In genomic region chr4:120749601-120750000, GRCm38 (mm10) we compare ENCODE assay signal across 27 mouse cellular contexts. TPM values are rescaled to one million over a fixed set of nuclear protein-coding genes. Genes with fewer than 3 reads are reported as not detected.
"Had no signal": no experiment of that assay in that cellular context is flagged by ENCODE, and none has a peak within 500 bp of the region (broad histone marks: within the 10 kb centered on the region; RNA-seq: fewer than 3 reads in every experiment).

No protein-coding gene starts in this region.

- H3K9ac ChIP-seq: heart, embryonic 13.5 days; heart, embryonic 15.5 days; hindbrain, embryonic 13.5 days; hindbrain, embryonic 15.5 days; kidney, embryonic 15.5 days; limb, embryonic 12.5 days had no signal

- H3K4me2 ChIP-seq: heart, embryonic 11.5 days; heart, embryonic 13.5 days; heart, embryonic 15.5 days; hindbrain, embryonic 13.5 days; hindbrain, embryonic 15.5 days; kidney, embryonic 15.5 days; limb, embryonic 12.5 days had no signal

- ATAC-seq: forebrain, embryonic 16.5 days; hindbrain, postnatal 0 days; intestine, embryonic 16.5 days had no signal

- H3K9me3 ChIP-seq: heart, embryonic 13.5 days; heart, embryonic 15.5 days; hindbrain, embryonic 13.5 days; hindbrain, embryonic 15.5 days; kidney, embryonic 15.5 days; limb, embryonic 12.5 days had no signal

- DNase-seq: gastrocnemius, adult 2 months; gastrocnemius, postnatal 10 days; gastrocnemius, postnatal 25 days; heart, adult 18-20 months; heart, postnatal 14 days; heart, postnatal 36 days; kidney, adult 11 months; kidney, adult 2 months; kidney, adult 9 months; kidney, postnatal 14 days; kidney, postnatal 36 days; layer of hippocampus, adult 9-11 months; layer of hippocampus, postnatal 36 days; left cerebral cortex, postnatal 4 days; liver had no signal

- H3K36me3 ChIP-seq: heart, embryonic 13.5 days; heart, embryonic 15.5 days; hindbrain, embryonic 15.5 days; kidney, embryonic 15.5 days; limb, embryonic 12.5 days had no signal

- H3K27ac ChIP-seq: gastrocnemius, adult 2 months; heart, embryonic 13.5 days; heart, embryonic 15.5 days; hindbrain, embryonic 13.5 days; hindbrain, embryonic 15.5 days; hindbrain, postnatal 0 days; kidney, embryonic 15.5 days; kidney, postnatal 0 days; limb, embryonic 12.5 days had no signal

- H3K4me3 ChIP-seq: gastrocnemius, adult 2 months; heart, embryonic 13.5 days; heart, embryonic 15.5 days; hindbrain, embryonic 13.5 days; hindbrain, embryonic 15.5 days; kidney, embryonic 15.5 days; limb, embryonic 12.5 days had no signal

RNA-seq across cellular contexts. Expression of gene Kcnq4, which starts 1.2 kb away (rescaled TPM):
- total RNA-seq: hematopoietic stem cell, adult 5-6 weeks had no signal
